Mouse (Mus musculus) heart, adult 11 months (tissue): ENCODE measurements at regions not wholly inside any gene's neighbourhood (a gene's known extent, or its start where the extent isn't known, plus 50 kb on each side); places are given as distances from the start of the nearest gene placed in this dataset.

Experiments used
- DNase-seq: peaks from one replicate; pipeline ENCODE4 v3.0.0; 2022

DNA sequence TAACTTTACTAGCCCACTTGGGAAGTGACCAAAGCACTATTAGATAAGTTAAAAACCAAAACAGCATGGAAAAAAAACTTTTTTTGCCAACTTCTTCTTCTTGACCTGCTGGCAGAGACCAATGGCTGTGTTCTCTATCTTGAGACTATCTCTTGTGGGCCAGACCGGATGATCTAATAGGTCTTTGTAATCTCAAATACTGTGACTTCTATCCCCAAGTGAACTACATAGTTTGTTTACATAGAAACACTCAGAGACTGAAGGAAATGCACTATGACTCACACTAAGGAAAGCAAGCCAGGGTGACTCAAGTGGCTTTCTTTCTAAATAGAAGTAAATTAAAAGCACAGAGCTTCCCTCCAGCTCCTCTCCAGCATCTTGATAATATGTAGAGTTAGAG is 384.3 kb upstream of the Ubash3b start:
- peak; percentile 95 for DNase-seq

- no peak for DNase-seq
These were observed 381.0 kb upstream of the Ubash3b start for GRCm38 (mm10) chr9:41542511-41542910.

GRCm38 (mm10) chr9:41541327-41541726 is 379.8 kb upstream of the Ubash3b start:
- DNase-seq: no peak

GRCm38 (mm10) chr9:41532786-41533185 is 371.3 kb upstream of the Ubash3b start:
- DNase-seq: peak; percentile 88

DNA sequence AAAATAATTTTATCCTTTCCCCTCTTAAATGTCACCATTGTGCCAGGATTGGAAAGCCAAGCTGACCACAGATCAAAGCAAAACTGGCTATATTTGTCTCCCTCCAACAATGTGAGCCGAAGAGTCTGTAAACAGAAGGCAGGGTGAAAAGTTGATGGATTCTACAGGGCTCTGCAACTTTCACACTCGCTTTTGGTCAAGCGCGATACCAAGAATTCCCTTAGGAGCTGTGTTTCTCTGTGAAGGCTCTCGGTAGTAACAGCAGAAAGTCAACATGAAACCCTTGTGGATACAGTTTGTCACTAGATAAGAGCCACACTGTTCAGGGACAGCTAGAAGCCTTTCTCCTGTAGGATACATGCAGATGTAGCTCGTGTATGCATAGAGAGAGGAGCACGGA is 370.8 kb upstream of the Ubash3b start:
- DNase-seq: peak; percentile 92

- DNase-seq: peak; percentile 90
These were observed 370.1 kb upstream of the Ubash3b start for GRCm38 (mm10) chr9:41531596-41531995.

DNA sequence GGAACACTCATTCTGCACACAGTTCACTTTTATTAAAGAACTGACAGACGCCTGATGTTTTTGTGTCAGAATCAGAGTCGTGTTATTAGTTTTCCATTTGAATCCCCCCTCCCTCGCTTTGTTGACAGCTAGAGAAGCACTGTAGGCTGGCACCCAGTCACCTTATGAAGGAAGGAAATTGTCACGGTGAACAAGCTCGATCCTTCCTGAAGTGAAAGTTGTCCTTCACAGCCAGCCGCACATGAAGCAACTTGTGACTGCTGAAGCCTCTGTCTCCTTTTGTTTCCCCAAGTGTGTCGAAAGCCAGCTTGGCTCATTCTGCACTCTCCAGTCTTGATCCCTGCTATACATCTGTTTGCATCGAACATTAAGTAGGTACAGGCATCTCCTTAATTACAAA is 364.6 kb upstream of the Ubash3b start:
- DNase-seq: peak; percentile 90

DNA sequence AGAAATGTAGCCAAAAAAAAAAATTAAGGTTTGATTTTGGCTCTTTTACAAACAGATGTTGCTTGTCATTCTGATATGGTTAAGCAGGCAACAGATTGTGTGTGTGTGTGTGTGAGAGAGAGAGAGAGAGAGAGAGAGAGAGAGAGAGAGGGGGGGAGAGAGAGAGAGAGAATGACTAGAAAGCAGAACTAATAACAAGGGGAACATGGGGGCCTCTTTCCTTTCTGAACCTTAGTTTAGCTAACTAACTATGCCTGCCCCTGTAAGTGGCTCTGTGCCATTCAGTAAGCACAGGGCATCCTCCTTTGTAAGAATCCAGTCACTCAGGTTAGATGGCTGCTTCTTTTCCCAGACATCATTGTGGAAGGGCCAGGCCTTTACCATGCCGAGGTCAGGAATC is 364.0 kb upstream of the Ubash3b start:
- no peak for DNase-seq

DNA sequence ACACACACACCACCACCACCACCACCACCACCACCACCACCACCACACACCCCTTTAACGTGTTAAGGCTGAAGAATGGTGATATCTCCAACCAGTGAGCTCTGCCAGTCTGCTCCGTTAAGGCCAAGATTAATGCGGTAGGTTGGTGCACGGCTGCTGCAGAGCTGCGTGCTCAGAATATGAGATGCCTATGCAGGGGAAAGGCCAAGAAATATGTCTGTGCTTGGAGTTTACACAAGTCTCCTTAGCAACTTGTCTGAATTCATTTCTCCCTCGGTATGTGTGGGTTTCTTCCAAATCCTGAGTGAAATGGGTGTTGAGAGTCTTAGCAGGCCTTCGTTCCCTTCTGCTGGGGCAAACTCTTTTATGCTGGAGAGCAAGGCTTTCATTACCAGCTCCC is 363.1 kb upstream of the Ubash3b start:
- no peak for DNase-seq

GRCm38 (mm10) chr9:41523969-41524368 is 362.5 kb upstream of the Ubash3b start:
- no peak for DNase-seq

DNA sequence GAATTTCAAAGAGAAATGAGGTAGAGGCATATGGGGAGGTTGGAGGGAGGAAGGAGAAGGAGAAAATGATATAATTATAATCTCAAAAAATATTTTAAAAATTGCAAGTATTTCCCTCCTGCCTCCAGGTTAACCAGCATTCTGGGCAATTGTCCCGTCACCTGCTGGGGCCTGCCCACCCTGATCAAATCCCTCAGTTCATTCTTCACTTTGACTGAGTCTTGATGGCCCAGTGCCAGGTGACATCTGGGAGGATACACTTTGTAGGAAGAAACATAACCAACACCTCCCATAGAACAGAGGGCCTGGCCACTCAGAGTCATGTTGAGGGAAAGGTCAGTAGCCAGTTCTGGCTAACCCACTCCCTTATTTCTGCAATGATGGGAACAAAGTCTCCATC is 360.8 kb upstream of the Ubash3b start:
- DNase-seq: no peak

DNA sequence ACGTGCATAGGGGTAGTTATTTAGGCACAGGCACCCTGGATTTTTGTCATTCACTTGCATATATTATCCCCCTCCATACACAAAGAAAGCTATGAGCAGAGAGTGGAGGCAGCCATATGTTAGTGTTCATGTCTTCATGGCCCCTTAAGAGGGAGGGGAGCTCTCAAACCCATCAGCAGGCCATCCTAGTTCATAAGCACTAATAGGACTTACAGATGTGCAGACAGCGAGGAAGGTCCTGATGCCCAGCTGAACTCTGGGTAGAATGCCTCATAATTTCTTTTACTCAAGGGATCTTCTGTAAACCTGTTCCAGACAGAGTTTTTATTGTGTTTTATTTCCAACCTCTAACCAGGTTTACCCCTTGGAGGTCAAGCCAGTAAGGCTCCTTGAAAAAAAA is 356.3 kb upstream of the Ubash3b start:
- no peak for DNase-seq

GRCm38 (mm10) chr9:41517053-41517696 is 355.7 kb upstream of the Ubash3b start:
- DNase-seq: no peak

DNA sequence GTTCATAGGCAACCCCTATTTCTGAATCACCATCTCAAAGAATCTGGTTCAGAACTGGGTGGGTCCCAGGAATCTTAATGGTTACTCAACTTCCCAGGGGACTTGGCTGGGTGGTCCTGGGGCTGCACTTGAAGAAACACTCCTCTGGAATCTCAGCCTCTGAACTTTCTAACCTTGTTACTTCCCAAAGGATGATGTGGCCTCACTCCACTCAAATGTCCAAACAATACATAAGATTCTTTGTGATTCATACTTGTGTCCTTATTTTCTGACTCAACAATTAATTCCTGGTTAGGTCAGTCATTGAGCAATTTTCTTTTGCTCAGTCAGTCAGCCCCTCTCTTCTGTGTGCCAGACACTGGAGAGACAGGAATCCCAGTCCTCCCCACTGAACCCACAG is 353.7 kb upstream of the Ubash3b start:
- DNase-seq: peak; percentile 95

DNA sequence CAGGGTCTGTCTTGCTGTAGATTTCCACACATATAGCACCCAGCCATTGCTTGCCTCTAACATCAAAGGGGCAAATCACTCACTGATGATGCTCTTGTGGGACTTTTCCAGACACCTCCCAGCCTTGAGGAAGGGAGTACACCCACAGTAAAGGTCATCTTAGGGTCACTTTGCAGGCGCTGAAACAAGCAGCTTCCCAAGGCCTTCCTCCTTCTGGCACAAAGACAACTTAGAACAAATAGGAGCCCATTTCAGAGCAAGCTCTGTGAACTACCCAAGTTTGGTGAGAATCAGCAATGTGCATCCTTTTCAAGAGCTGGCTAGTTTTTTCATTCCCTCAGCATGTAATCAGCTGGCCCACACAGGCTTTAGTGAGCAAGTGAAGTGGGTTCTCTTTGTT is 352.2 kb upstream of the Ubash3b start:
- DNase-seq: peak; percentile 90

GRCm38 (mm10) chr9:41509597-41509996 is 348.1 kb upstream of the Ubash3b start:
- DNase-seq: peak; percentile 37

GRCm38 (mm10) chr9:41508746-41509145 is 347.2 kb upstream of the Ubash3b start:
- DNase-seq: peak; percentile 41

GRCm38 (mm10) chr9:41498326-41498725 is 336.8 kb upstream of the Ubash3b start:
- peak; percentile 82 for DNase-seq

GRCm38 (mm10) chr9:41490112-41490511 is 328.6 kb upstream of the Ubash3b start:
- no peak for DNase-seq

GRCm38 (mm10) chr9:41488046-41488445 is 326.5 kb upstream of the Ubash3b start:
- no peak for DNase-seq

- DNase-seq: no peak
These were observed 321.7 kb upstream of the Ubash3b start for GRCm38 (mm10) chr9:41483218-41483617.

GRCm38 (mm10) chr9:41481611-41482266 is 320.2 kb upstream of the Ubash3b start:
- peak; percentile 51 for DNase-seq

- peak; percentile 96 for DNase-seq
These were observed 318.6 kb upstream of the Ubash3b start for GRCm38 (mm10) chr9:41479854-41480749.

GRCm38 (mm10) chr9:41479085-41479484 is 317.6 kb upstream of the Ubash3b start:
- peak; percentile 52 for DNase-seq
